In the genomic region with DNA sequence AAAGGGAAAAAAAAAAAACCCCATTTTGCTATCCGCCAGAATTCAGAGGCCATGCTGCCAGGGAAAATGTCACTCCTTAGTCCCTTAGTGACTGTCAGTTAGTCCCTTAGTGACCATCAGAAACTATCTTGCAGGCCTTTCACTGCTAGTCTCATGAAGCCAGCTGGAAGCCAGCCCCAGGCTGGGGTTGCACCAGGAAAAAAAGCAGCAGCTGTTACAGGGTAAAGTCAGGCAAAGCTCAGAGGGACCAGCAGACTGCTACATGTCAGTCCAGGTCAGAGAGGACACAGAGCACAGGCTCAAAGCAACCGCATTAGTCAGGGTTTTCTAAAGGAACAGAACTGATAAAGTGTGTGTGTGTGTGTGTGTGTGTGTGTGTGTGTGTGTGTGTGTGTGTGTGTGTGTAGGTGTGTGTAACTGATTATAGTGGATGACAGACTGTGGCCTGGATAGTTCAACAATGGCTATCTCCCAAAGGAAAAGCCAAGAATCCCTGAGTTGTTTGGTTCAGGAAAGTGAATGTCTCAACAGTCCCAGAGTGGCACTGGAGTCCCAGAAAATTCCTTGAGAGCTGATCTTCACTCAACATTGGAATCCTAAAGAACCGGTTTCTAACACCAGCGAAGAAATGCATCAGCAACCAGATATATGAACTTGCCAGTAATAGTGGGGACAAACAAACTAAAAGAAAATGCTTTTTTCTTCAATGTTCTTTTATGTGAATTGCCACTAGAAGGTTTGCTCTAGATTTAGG, we compare ENCODE assay signal across 8 mouse cellular contexts. TPM values are rescaled to one million over a fixed set of nuclear protein-coding genes. Genes with fewer than 3 reads are reported as not detected.
DNase-seq lines count a peak whose midpoint lies in the region; ATAC-seq and TF ChIP-seq lines count a peak whose summit lies in the region.

No protein-coding gene starts in this region.

- H3K4me2 ChIP-seq in liver, postnatal 0 days (ENCODE audit: low read depth, low read length), result no peak overlapping the region

- H3K27me3 ChIP-seq in liver, postnatal 0 days (ENCODE audit: insufficient read depth, low read length), result no peaks in the 10 kb centered on the region

- peak; percentile 13 for DNase-seq in embryo, embryonic 11 days
- DNase-seq in embryo, embryonic 9.5 days (ENCODE audit: extremely low spot score), result no peak
- DNase-seq in adipocyte (ENCODE audit: low spot score), result peak; percentile 47
- peak; percentile 94 for DNase-seq in gastrocnemius, postnatal 25 days
- peak; percentile 28 to 52 for DNase-seq in kidney, postnatal 36 days
- no peak for DNase-seq in liver, postnatal 0 days
- no peak for DNase-seq in right cerebral cortex, postnatal 25 days
- DNase-seq in right cerebral cortex, postnatal 36 days (ENCODE audit: low spot score in 2 of 2), result no peak

- no peak overlapping the region for H3K9ac ChIP-seq in liver, postnatal 0 days (replicated peaks)

- H3K9me3 ChIP-seq in liver, postnatal 0 days (ENCODE audit: low read length), result no peaks in the 10 kb centered on the region

- no peak for TF ChIP-seq CTCF in liver, postnatal 0 days (IDR thresholded peaks at IDR 0.05; ENCODE audit: low read depth)

- TF ChIP-seq EP300 in liver, postnatal 0 days (IDR thresholded peaks at IDR 0.05; ENCODE audit: low read depth), result no peak

- ATAC-seq in liver, postnatal 0 days, result no peak

- no peak overlapping the region for H3K4me3 ChIP-seq in liver, postnatal 0 days (ENCODE audit: low read depth, low read length)

- WGBS in liver, postnatal 0 days (ENCODE audit: insufficient replicate concordance), result 68% methylated on average over 4 of the region's 4 CpGs

- no peak overlapping the region for H3K27ac ChIP-seq in liver, postnatal 0 days (ENCODE audit: low read depth)

- H3K36me3 ChIP-seq in liver, postnatal 0 days (replicated peaks; ENCODE audit: insufficient read depth, low read length), result no peaks in the 10 kb centered on the region

- H3K4me1 ChIP-seq in liver, postnatal 0 days (ENCODE audit: insufficient read depth), result no peaks in the 10 kb centered on the region

RNA-seq across cellular contexts. Expression of a gene that starts 49.7 kb away (rescaled TPM):
- 1 to 10 TPM in 1 of 2 experiments, under 1 TPM in 1; 0.79 to 1.1 TPM for total RNA-seq in gastrocnemius, postnatal 25 days (2021)
- 17.1 and 17.2 TPM in 2 replicates for polyA plus RNA-seq in liver, postnatal 0 days (2015; fragmentation: Nextera tagmentation; extraction: Ambion mirVana)

Comparison
In these comparisons a context has a peak if more than half of its experiments do, and no peak if none do; other contexts are left out.
1. DNase-seq: peak in embryo, embryonic 11 days (single experiment), adipocyte (single experiment), gastrocnemius, postnatal 25 days (single experiment) and kidney, postnatal 36 days (2 of 2); none in embryo, embryonic 9.5 days (single experiment), liver, postnatal 0 days (single experiment), right cerebral cortex, postnatal 25 days (single experiment) and right cerebral cortex, postnatal 36 days (0 of 2).